Mouse (Mus musculus): Measurements from ENCODE around the gene Traf2. TPM values are rescaled to one million over a fixed set of nuclear protein-coding genes. Genes with fewer than 3 reads are reported as not detected.
"Not testable (repeated sequence)": the region's sequence is repeated elsewhere in the genome, so short reads cannot be mapped to it uniquely, and the experiment has no call there.

The Traf2 gene
- total RNA-seq, 2 experiments from 2014 or later: 7.8 to 8.6 TPM

DNA sequence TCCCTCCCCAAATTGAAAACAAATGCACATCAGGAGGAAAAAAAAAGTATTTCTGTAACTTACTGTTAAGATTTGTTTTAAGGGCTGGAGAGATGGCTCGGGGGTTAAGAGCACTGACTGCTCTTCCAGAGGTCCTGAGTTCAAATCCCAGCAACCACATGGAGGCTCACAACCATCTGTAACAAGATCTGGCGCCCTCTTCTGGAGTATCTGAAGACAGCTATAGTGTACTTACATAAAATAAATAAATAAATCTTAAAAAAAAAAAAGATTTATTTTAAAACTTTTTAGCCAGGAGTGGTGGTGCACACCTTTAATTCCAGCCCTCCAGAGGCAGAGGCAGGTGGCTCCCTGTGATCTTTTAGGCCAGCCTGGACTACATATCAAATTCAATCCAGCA is 8.7 kb upstream of the Traf2 start:
- DNase-seq (ENCODE audit: extremely low spot score in 1 of 2, low spot score in 2 of 2); intact Hi-C loops (cut with DNase I): not testable (repeated sequence)

DNA sequence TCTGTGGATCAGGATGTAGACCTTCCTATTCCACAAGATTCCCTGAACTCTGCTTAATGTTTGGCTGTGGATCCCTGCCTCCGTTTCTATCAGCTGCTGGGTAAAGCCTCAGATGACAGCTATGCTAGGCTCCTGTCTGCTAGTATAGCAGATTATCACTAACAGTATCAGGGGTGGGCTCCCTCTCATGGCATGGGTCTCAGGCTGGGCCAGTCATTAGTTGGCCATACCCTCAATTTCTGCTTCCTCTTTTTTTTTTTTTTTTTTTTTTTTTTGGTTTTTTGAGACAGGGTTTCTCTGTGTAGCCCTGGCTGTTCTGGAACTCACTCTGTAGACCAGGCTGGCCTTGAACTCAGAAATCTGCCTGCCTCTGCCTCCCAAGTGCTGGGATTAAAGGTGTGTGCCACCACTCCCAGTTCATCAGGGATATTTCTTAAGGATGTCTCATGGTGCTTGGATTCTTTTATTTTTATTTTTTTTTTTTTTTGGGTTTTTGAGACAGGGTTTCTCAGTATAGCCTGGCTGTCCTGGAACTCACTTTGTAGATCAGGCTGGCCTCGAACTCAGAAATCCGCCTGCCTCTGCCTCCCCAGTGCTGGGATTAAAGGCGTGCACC is 6.5 kb upstream of the Traf2 start:
- not testable (repeated sequence) for DNase-seq (ENCODE audit: extremely low spot score in 1 of 2, low spot score in 2 of 2)
- intact Hi-C loops (cut with DNase I): loop anchor here (2.0 to 5.0 kb wide), 2 partner anchors 46 to 126 kb away; partner anchors contain the start of gene Abca2

DNA sequence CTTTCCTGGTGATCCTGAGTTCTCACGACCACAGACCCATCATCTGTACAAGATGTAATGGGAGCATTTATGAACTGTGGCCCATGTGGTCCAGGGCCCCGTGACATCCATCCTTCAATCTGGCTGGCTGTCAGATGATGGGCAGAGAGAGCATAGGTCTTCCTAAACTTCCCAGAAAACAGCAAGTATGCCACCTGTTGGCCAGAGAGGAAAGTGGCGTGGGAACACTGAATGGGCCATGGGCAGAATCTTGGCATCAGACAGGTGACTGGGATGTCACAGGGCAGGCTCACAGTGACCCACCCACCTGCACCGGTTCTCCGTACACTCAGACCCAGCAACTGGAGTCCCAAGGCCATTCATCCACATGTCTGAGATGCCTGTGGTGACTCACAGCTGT is 4.4 kb upstream of the Traf2 start:
- intact Hi-C loops (cut with DNase I): loop anchor here (5.0 kb wide), 1 partner anchor 124 kb away; the partner anchor contains the start of gene Abca2
- peak in 1 of 2 experiments; percentile 51 for DNase-seq (ENCODE audit: extremely low spot score in 1 of 2, low spot score in 2 of 2)

DNA sequence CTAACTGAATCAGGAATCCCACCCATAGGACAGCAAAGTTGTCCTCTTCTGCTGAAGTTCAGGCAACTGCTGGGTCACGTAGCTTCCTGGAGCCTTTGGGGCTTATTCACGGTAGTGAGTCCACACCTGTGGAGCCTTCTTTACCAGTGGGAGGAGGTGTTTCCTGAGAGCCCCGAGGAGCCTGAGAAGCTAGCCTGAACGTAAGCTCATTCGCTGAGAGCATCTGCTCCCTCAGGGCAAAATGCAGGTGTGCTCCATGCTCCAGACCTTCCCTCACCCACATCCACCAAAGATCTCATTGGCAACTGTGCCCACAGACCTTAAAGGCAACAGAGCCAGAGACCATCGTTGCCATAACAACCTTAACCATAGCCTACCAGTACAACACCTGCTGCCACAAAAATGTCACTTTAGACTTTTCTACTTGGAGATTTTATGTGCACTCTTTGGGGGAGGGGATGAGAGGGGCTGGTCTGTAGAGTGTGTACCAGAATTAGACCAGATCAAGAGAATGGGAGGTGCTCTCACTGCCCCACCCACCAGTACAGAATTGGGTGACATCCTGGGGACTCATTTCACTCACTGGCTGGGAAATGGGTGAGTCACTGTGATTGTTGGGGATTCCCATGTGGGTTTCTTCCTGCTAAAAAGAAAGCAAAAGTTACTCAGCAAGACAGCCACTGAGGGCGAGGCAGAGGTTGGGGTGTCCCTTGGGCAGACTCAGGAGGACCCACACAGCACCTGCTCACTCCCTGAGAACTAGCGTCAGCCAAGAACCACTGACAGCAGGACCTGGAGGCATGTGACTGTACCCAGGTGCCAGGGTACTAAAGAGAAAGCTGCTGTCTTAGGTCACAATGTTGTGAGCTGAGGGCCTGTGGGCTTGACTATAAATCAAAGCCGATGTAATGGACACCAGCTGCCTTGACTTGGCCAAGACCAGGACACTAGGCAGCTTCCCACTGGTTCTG is 2.6 kb upstream of the Traf2 start:
- no peak for DNase-seq (ENCODE audit: extremely low spot score in 1 of 2, low spot score in 2 of 2)
- intact Hi-C loops (cut with DNase I): no loop called here

DNA sequence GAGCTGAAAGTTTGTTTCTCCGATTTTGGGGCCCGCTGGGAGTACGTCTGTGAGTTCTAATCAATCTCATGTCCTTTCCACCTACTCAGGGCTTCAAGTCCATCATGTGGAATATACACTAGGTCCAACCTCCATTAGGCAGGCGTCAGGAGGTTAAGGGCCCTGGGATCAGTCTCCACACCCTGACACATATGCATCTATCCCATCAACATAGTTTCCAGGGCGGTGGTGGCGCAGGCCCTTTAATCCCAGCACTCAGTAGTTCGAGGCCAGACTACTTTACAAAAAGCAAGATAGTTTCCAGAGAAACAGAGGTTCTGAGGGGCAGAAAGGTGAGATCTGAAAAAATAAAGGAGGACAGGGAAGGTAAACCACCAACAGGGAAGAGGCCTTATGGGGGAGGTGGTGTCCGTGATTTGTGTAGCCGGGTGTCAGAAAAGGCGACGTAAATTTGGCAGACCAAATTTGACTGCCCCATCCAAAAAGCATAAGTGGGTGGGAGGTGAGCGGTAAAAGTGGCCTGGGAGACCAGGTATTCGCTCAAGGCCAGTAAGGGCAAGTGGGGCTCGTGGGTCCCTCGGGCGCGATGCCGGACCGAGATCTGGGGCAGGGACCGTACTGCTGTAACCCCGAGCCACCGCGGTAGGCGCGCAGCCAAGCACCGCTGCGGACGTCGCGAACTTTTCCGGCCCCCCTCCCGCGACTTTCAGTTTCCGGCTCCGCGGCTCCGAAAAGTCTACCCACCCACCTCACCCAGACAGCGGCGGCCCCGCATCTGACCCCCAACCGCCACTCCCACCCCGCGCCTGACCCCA is 537 bp downstream of the Traf2 start:
- DNase-seq (ENCODE audit: extremely low spot score in 1 of 2, low spot score in 2 of 2): peak in 1 of 2 experiments; percentile 20
- intact Hi-C loops (cut with DNase I): no loop called here

DNA sequence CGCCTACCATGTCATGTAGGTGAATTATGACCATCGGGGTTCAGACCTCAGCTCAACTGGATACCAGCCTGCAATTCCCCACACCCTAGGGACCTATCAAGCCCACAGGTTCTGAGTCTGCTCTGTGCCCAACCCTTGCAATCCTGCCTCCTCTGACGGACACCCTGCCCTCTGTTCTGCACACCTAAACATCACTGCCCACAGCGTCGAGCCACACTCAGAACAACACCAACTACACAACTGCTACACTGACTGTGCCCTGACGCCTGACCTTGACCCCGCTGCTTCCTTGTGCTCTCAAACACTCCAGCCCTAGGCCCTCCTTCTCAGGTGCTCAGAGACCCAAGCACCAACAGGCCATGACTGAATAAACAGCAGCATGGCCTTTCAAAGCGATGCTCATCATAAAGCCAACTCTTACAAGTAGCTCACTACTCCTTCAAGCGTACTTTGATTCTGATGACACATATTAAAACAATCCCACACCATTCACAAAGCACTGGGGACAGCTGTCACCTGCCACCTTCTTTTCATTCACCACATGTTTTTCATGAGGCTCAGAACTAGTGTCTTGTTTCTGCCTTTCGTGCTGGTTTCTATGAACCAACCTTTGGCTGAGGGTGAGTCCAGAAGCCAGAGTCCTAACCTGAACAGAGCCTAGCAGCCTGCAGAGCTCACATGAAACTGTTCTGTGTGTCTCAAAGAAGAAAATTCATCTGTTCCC is 4.9 kb downstream of the Traf2 start:
- intact Hi-C loops (cut with DNase I): no loop called here
- no peak for DNase-seq (ENCODE audit: extremely low spot score in 1 of 2, low spot score in 2 of 2)

DNA sequence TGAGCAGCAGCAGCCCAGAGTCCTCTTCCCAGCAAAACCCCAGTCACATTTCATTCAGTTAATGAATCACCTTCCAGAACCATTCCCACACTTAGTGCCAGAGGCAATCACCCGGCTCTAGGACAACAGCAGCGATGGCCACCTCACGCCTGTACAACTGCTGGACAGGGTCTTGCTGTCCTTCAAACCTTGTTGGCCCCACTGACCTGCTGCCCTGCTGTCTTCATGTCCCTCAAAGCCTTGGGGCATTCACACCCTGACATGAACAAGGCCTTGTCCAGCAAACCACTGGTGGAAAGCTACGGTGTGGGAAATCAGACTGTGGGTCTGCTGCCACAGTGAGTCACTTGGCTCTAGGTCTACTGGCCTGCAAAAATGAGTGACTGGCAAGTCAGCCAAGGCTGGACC is 6.2 kb downstream of the Traf2 start:
- intact Hi-C loops (cut with DNase I): no loop called here
- no peak for DNase-seq (ENCODE audit: extremely low spot score in 1 of 2, low spot score in 2 of 2)

DNA sequence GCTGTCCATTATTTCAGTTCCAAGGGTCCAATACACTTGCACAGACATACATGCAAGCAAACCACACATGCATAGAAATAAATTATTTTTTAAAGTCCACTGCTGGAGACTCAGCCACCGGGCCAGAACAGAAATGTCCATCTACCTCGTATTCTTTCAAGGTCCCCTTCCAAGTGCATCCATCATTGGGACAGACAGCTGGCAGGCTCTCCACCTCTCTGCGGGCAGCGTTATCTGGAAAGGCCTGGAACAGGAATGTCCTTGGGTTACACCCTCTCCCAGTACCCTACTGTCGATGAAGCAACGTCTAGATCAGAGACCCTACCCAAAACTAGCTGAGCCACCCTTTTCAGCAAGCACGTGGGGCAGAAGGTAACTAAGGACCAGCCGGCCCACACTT is 10.2 kb downstream of the Traf2 start:
- no peak for DNase-seq (ENCODE audit: extremely low spot score in 1 of 2, low spot score in 2 of 2)
- intact Hi-C loops (cut with DNase I): no loop called here

DNA sequence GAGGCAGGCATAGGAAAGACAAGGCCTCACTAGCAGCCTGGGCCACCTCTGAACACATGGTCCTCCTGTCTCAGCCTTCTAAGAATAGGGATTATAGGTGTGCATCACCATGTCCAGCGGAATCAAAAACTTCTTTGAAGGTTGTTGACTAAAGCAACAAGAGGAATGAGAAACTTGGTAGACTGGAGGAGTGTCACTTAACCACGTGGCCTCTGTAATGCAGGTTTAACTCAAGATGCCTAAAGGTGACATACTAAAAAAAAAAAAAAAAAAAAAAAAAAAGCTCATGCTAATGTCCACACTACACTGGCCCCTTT is 11.9 kb downstream of the Traf2 start:
- intact Hi-C loops (cut with DNase I): no loop called here
- no peak for DNase-seq (ENCODE audit: extremely low spot score in 1 of 2, low spot score in 2 of 2)

DNA sequence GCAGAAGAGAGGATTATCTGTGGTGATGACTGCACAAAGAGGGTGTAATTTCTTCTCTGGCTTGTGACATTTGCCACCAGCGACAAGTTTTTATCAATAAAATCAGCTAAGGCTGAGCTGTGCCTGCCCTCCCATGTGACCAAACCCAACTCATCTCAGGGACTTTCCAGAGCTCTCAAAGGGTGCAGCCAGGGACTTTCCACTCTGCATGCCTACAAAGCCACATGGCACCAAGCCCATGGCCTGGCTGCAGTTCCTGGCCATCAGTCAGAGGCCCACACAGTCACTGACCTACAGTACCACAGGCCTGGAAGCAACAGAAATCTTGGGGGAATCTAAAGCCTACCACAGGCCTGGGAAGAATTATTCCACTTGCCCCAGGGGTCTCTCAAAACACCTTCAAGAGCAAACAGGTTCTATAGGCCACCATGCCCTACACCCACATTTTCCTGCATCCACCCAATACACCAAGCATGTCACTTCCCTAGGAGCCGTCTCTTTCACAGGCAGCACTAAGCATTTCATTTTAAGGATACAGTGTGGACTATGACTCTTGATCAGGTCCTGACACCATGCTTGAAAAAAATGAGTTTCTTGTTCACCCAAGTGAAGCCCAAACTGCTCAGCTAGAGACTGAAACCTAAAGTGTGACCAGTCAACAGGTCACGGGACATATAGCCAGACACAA is 12.4 kb downstream of the Traf2 start:
- peak; percentile 13 to 54 for DNase-seq (ENCODE audit: extremely low spot score in 1 of 2, low spot score in 2 of 2)
- intact Hi-C loops (cut with DNase I): no loop called here

DNA sequence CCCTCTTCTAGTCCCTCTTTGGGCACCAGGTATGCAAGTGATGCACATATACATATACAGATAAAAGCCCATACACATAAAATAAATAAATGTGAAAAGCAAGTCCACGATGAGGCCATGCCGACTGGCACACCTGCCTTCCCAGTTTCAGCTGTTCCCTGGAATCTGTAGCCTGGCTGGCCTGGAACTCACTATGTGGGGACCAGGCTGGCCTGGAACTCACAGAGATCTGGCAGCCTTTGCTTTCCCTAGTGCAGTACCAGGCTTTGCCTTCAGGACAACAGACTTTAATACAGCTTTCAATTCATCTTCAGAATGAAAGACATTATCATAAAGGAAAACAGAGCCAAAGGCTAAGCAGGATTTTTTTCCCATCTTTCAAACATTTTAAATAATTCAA is 13.0 kb downstream of the Traf2 start:
- DNase-seq (ENCODE audit: extremely low spot score in 1 of 2, low spot score in 2 of 2): no peak
- intact Hi-C loops (cut with DNase I): no loop called here

DNA sequence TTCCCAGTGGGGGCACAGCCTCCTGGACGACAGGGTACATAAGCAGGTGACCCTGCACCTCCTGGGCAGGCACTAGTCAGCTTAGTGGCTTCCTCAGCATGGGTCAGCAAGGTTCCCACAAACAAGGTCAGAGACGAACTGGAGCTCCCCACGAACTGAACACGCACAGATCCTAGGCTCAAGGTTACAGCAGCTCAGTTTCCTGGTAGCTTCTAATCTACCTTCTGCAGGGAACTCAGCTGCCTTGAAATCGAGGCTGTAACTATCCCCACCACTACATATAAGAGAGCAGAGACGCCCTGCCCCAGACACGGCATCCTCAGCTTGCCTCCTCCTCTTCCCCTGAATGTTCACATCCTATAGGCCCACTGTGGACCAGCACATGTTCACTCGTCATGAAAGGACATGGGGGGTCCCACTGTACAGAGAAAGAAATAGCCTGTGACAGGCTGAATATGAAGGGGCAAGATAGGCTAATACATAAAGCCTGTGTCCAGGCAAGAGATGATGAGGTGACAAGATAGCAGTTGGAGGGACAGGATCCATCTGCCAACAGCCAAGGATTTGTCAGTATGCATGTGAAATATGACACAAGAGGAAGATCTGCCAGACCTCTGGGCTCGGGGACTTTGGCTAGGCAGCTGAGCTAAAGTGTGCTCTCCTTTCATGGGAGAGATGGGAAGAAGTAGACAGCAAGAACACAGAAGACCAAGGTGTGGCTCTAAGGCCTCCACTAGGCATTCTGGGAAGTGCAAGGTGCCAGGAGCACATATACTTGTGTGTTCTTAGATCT is 20.0 kb downstream of the Traf2 start:
- intact Hi-C loops (cut with DNase I): no loop called here
- DNase-seq (ENCODE audit: extremely low spot score in 1 of 2, low spot score in 2 of 2): no peak

DNA sequence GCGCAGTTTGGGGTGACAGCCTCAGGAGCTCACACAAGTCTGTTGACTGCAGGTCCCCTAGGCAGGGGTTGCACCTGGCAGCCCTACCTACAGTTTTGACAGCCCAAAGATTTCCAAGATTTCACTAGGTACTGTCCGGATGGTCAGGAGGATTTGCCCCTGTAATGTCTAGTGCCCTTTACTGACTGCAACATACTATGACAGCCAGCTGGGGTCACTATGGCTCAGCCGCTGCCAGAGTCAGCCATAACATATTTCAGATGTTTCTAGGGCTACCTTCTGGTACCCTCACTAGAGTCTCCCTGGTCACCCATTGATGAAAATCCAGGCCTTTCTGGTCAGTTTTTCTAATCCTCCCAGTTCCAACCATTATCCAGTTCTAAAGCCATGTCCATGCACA is 36.8 kb downstream of the Traf2 start:
- DNase-seq (ENCODE audit: extremely low spot score in 1 of 2, low spot score in 2 of 2): no peak
- intact Hi-C loops (cut with DNase I): no loop called here

DNA sequence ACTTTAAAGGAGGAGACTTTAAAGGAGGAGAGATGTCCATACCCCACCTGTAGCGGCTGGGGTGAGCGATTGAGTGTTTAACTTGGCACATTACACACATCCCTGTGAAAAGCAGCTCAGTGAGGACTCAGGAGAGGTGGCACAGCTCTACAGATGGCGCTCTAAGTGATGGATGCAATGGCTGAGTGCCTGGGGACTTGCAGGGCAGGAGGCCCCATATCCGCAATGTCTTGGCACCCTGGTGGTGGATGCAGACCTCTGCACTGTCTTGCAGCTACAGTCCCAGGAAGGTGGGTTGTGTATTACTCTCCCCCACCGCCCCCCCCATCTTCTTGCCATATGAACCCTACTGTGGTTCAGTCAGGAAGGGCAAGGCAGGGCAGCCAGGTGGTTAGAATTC is 39.8 kb downstream of the Traf2 start:
- DNase-seq (ENCODE audit: extremely low spot score in 1 of 2, low spot score in 2 of 2): no peak
- intact Hi-C loops (cut with DNase I): loop anchor here (2.0 kb wide), 1 partner anchor 46 kb away; no protein-coding TSS in a partner anchor

DNA sequence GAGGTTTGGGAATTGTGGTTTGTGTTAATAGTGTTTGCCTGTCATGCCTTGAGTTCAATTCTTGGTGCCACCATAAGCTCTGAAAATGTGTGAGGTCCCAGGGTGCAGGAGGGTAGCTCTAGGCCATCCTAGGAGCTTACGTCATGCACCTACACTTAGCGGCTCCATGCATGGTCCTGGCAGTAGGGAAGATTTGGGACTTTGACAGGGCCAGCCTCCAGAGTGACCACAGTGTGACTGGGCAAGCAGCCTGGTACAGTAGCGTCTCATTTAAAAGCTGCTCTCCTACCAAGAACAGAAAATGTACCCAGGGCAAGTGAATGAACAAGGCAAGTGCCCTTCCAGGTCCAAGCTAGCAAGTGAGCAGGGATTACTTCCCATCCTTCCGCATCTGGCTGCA is 40.9 kb downstream of the Traf2 start:
- intact Hi-C loops (cut with DNase I): loop anchor here (2.0 kb wide), 1 partner anchor 47 kb away; no protein-coding TSS in a partner anchor
- no peak for DNase-seq (ENCODE audit: extremely low spot score in 1 of 2, low spot score in 2 of 2)

DNA sequence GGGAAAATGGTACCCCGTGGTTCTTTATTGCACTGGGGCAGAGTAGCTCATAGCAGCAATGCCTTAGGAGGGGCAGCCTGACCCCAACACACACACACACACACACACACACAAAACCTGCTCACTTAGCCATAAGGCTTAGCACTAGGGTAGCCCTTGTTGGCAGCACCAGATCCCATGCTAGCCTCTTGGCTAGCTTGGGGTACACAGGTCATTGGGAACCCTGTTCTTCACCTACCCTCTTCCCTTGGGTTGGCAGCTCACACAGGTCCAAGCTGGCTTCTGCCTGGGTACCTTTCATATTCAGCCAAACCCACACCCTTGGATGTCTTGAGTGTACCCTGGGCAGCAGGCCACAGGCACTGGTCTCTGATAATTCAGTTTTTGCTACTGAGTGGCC is 41.7 kb downstream of the Traf2 start:
- intact Hi-C loops (cut with DNase I): no loop called here
- DNase-seq (ENCODE audit: extremely low spot score in 1 of 2, low spot score in 2 of 2): no peak

DNA sequence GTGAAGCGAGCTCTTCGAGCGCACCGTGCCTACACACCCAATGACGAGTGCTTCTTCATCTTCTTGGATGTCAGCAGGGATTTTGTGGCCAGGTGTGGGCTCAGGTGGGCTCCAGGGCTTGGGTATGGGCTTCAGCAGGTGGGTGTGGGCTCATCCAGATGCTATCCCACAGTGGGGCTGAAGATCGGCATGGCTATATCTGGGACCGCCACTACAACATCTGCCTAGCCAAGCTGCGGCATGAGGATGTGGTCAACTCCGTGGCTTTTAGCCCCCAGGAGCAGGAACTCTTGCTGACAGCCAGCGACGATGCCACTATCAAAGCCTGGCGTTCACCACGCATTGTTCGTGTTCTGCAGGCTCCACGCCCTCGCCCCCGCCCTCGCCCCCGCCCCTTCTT is 42.2 kb downstream of the Traf2 start:
- DNase-seq (ENCODE audit: extremely low spot score in 1 of 2, low spot score in 2 of 2): no peak
- intact Hi-C loops (cut with DNase I): no loop called here

All from left cerebral cortex, postnatal 10 days (tissue).